Comparison of ENCODE assay signal across 9 mouse cellular contexts in the genomic region with DNA sequence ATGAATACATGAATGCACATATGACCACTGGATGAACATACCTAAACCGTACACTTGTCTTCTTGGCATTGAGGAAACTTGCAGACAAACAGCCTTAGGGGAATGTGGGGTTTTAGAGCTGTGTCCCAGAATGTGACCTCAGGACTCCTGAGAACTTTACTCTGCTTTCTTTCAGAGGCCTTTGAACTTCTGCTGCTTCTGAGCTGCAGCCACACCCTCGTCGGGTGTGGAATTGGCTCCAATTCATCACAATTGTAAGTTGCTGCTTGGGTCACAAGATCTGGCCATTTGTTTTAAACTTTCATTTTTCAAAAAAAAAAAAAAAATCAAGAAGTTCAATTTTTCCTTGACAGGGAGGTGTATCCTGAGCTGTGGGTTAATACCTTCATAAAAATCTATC.
"Had no signal": no experiment of that assay in that cellular context is flagged by ENCODE, and none has a peak within 500 bp of the region (broad histone marks: within the 10 kb centered on the region; RNA-seq: fewer than 3 reads in every experiment).

No protein-coding gene starts in this region.

- DNase-seq: gastrocnemius, postnatal 14 days; gastrocnemius, postnatal 36 days; heart, adult 11 months; heart, adult 2 months; heart, postnatal 14 days; heart, postnatal 36 days; kidney, adult 11 months; kidney, postnatal 14 days; left cerebral cortex, postnatal 4 days had no signal
